Comparison of ENCODE assay signal across 25 mouse cellular contexts in genomic region chr6:112359341-112359740, GRCm38 (mm10). TPM values are rescaled to one million over a fixed set of nuclear protein-coding genes. Genes with fewer than 3 reads are reported as not detected.
DNase-seq lines count a peak whose midpoint lies in the region; ATAC-seq lines count a peak whose summit lies in the region.
"Had no signal": no experiment of that assay in that cellular context is flagged by ENCODE, and none has a peak within 500 bp of the region (broad histone marks: within the 10 kb centered on the region; RNA-seq: fewer than 3 reads in every experiment).

No protein-coding gene starts in this region.

- 86% methylated on average over 1 of the region's 1 CpGs for WGBS in embryonic facial prominence, embryonic 13.5 days
- WGBS in embryonic facial prominence, embryonic 10.5 days, result 84% methylated on average over 1 of the region's 1 CpGs

- no peaks in the 10 kb centered on the region for H3K36me3 ChIP-seq in embryonic facial prominence, embryonic 13.5 days
- H3K36me3 ChIP-seq in embryonic facial prominence, embryonic 10.5 days (replicated peaks), result no peaks in the 10 kb centered on the region
- H3K36me3 ChIP-seq: embryonic facial prominence, embryonic 12.5 days; forebrain, embryonic 10.5 days; hindbrain, embryonic 12.5 days; hindbrain, embryonic 15.5 days had no signal

- no peak overlapping the region for H3K9ac ChIP-seq in embryonic facial prominence, embryonic 13.5 days
- H3K9ac ChIP-seq: embryonic facial prominence, embryonic 12.5 days; forebrain, embryonic 13.5 days; hindbrain, embryonic 12.5 days; hindbrain, embryonic 15.5 days had no signal

- no peak for DNase-seq in embryonic facial prominence, embryonic 10.5 days (ENCODE audit: low spot score)
- DNase-seq in 3134 (ENCODE audit: extremely low read depth, insufficient read length, low spot score) (peak; percentile 35), NIH3T3 (ENCODE audit: low read depth) (peak; percentile 15)
- no peak for DNase-seq in gastrocnemius, adult 8-10 months (ENCODE audit: low spot score in 2 of 2)
- DNase-seq: adrenal gland, adult 2 months; adrenal gland, postnatal 36 days; cerebellum, adult 18-20 months; cerebellum, adult 9-10 months; cerebellum, postnatal 14 days; gastrocnemius, adult 2 months; gastrocnemius, postnatal 25 days; heart, adult 2 months; kidney, adult 8-10 months had no signal

- no peaks in the 10 kb centered on the region for H3K9me3 ChIP-seq in embryonic facial prominence, embryonic 13.5 days
- no peaks in the 10 kb centered on the region for H3K9me3 ChIP-seq in embryonic facial prominence, embryonic 10.5 days
- H3K9me3 ChIP-seq: embryonic facial prominence, embryonic 12.5 days; forebrain, embryonic 10.5 days; forebrain, embryonic 13.5 days; hindbrain, embryonic 12.5 days; hindbrain, embryonic 15.5 days had no signal

- ATAC-seq in embryonic facial prominence, embryonic 13.5 days (ENCODE audit: insufficient number of reproducible peaks, insufficient read depth, low FRiP score, low TSS enrichment, low read depth), result no peak
- ATAC-seq in megakaryocyte progenitor cell, adult 5-6 weeks (replicated peaks; ENCODE audit: poor library complexity), result no peak
- ATAC-seq: forebrain, embryonic 13.5 days; forebrain, embryonic 16.5 days; intestine, postnatal 0 days; Patski had no signal

- no peak overlapping the region for H3K4me3 ChIP-seq in embryonic facial prominence, embryonic 13.5 days
- no peak overlapping the region for H3K4me3 ChIP-seq in embryonic facial prominence, embryonic 10.5 days
- H3K4me3 ChIP-seq: embryonic facial prominence, embryonic 12.5 days; forebrain, embryonic 10.5 days; forebrain, embryonic 13.5 days; gastrocnemius, adult 2 months; heart, adult 2 months; hindbrain, embryonic 12.5 days; hindbrain, embryonic 15.5 days had no signal

- peaks cover 9% of the 10 kb centered on the region; the same call in 1 of the 2 replicates for H3K4me1 ChIP-seq in embryonic facial prominence, embryonic 13.5 days
- no peaks in the 10 kb centered on the region for H3K4me1 ChIP-seq in embryonic facial prominence, embryonic 10.5 days
- H3K4me1 ChIP-seq: embryonic facial prominence, embryonic 12.5 days; forebrain, embryonic 10.5 days; forebrain, embryonic 13.5 days; hindbrain, embryonic 12.5 days; hindbrain, embryonic 15.5 days had no signal

- no peak overlapping the region for H3K4me2 ChIP-seq in embryonic facial prominence, embryonic 13.5 days
- H3K4me2 ChIP-seq: embryonic facial prominence, embryonic 12.5 days; forebrain, embryonic 13.5 days; heart, embryonic 11.5 days; hindbrain, embryonic 12.5 days; hindbrain, embryonic 15.5 days had no signal

- peak overlapping the region; percentile 45; the same call in 1 of the 2 replicates for H3K27ac ChIP-seq in embryonic facial prominence, embryonic 13.5 days
- H3K27ac ChIP-seq in embryonic facial prominence, embryonic 10.5 days (replicated peaks), result no peak overlapping the region
- H3K27ac ChIP-seq: embryonic facial prominence, embryonic 12.5 days; forebrain, embryonic 10.5 days; forebrain, embryonic 13.5 days; gastrocnemius, adult 2 months; heart, adult 2 months; hindbrain, embryonic 12.5 days; hindbrain, embryonic 15.5 days had no signal

- H3K27me3 ChIP-seq in embryonic facial prominence, embryonic 13.5 days, result no peaks in the 10 kb centered on the region
- no peaks in the 10 kb centered on the region for H3K27me3 ChIP-seq in embryonic facial prominence, embryonic 10.5 days (replicated peaks; ENCODE audit: low read depth, poor library complexity, severe bottlenecking)
- H3K27me3 ChIP-seq: embryonic facial prominence, embryonic 12.5 days; forebrain, embryonic 13.5 days; hindbrain, embryonic 12.5 days; hindbrain, embryonic 15.5 days; Patski had no signal

RNA-seq across cellular contexts. Expression of gene Ssu2, which starts 28.5 kb away (rescaled TPM):
- polyA plus RNA-seq in embryonic facial prominence, embryonic 13.5 days (2015; fragmentation: Nextera tagmentation; extraction: Ambion mirVana), result 2.0 and 2.1 TPM in 2 replicates
- polyA plus RNA-seq in embryonic facial prominence, embryonic 10.5 days (2016; fragmentation: Nextera tagmentation; extraction: Ambion mirVana), result 0.93 and 1.2 TPM in 2 replicates
- total RNA-seq in gastrocnemius, adult 8-10 months (2022), result under 1 TPM in 3 of 4 experiments, not detected in 1; 0.27 to 0.40 (median 0.31) TPM
- total RNA-seq in megakaryocyte progenitor cell, adult 5-6 weeks (2015), result not detected in 2 replicates
- not detected in 2 replicates for total RNA-seq in megakaryocyte progenitor cell, adult 5-6 weeks (2017)
- total RNA-seq: hematopoietic stem cell, adult 5-6 weeks had no signal
- polyA plus RNA-seq: forebrain, embryonic 13.5 days; forebrain, embryonic 16.5 days; hindbrain, embryonic 15.5 days; Patski had no signal

Comparison
In these comparisons a context has a peak if more than half of its experiments do, and no peak if none do; other contexts are left out.
1. DNase-seq: peak in 3134 (single experiment) and NIH3T3 (single experiment); none in embryonic facial prominence, embryonic 10.5 days (single experiment) and gastrocnemius, adult 8-10 months (0 of 2).